Mouse (Mus musculus): ENCODE data around the gene Resp18.

Resp18 gene

GRCm38 (mm10) chr1:75232489-75232888, 45.7 kb downstream of the Resp18 start:
- peak; percentile 15 for DNase-seq

GRCm38 (mm10) chr1:75231664-75232152, 46.5 kb downstream of the Resp18 start, which contains the start of gene A630095N17Rik:
Gene A630095N17Rik, minus strand, starts transcription at chr1:75232102.
- DNase-seq = peak; percentile 2

DNA sequence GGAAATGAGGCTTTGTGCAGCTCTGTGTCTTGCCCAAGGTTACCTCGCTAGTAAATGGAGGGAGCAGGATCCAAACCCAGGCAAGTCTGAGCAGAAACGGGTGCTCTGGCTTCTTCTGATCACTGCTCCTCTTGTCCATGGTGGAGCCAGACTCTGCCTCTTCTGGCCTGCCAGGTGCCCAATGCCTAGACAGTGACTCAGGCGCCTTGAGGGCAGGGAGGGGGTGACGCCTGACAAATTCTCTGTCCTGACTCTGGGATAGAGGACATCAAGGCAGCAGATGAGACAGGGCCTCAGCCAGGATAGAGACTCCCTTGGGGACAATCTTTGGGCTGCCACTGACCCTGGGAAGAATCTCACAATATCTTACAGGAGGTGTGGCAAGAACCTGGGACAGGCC, 47.0 kb downstream of the Resp18 start:
- peak; percentile 2 for DNase-seq

DNA sequence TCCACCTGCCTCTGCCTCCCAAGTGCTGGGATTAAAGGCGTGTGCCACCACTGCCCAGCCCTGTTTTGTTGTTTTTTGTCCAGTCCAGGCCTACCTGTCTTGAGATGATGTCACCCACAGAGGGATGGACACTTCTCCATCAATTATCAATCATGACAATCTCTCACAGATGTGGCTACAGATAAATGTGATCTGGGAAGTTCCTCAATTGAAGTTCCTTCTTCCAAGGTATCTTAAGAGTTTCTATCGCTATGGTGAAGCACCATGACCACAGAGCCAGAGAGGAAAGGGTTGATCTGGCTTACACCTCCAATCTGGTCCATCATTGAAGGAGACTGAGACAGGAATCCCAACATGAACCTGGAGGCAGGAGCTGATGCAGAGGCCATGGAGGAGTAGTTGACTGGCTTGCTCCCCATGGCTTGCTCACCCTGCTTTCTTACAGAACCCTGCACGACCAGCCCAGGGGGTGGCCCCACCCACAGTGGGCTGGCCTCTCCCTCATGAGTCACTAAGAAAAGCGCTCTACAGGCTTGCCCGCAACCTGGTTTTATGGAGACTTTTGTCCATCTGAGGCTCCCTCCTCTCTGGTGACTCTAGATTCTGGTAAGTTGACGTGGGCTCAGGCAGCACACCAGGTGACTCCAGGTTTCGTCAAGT, 47.8 kb downstream of the Resp18 start:
- no peak for DNase-seq

DNA sequence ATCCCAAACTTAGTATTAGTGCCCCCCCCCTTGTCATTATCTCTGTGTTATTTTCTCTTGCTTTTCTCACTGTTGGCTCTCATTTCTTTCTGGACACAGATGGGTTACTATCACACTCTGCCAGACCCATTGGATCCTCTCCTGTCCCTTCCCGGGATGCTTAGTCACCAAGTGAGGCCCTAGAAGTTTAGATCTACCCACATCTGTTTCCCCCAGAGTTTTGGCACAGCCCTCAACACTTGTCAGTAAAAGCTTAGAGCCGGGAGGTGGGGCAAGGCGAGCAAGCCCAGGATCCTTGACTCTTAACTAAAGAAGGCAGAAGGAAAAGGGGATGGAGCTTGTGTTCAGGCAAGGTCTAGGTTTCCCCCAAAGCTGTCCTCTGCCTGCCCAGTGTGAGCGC, 49.1 kb downstream of the Resp18 start:
- no peak for DNase-seq

GRCm38 (mm10) chr1:75227653-75228052, 50.6 kb downstream of the Resp18 start:
- DNase-seq = no peak

DNA sequence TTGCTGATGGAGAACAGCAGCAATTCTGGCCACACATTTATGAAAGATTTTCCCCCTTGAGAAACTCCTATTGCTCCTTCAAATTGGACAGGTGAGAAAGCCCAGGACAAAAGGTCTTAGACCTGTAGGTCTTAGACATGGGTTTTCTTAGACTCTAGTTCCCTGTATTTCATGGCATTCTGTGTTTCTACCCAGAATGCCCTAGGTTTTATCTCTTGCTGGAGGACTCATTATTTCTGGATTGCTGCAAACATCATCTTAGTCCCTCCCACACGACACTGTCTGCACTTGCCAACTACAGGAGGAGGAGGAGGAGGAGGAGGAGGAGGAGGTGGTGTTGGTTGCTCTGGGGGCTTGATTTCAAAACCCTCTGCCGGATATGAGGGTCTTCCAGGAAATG, 52.1 kb downstream of the Resp18 start:
- DNase-seq = no peak

DNA sequence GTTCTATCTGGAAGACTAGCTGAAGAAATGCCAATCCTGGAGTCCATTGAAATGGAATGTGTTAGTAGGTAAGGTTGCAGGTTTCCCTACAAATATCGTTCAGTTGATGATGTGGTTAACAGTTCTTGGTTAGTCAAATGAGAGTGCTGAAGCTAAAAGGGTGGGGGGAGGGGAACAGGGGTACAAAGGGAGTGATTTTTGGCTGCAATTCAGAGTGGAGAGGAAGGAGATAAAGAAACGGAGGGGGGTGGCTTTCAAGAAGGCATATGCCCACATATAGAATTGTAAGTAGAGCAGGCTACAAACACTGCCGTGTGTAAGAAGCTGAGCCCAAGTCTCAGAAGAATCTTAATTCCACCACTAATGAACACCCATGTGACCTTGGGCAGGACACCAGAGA, 52.7 kb downstream of the Resp18 start:
- DNase-seq = no peak

DNA sequence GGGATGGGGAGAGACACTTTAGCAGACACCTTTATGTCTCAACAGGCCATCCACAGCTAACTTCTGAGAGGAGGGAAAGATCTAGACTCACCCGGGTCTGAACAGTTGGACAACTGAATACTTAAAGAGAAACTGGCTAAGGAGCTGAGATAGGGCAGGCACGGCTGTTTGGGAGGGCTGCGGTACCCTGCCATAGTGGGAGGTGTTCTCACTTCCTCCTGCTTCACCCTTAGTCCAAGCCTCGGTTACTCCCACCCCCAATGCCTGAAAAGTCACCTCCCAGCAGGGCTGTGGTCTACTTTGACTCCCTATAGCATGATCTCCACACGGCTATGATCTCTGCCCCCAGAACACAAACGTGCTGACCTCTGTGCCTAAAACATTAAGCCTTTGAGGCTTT, 54.7 kb downstream of the Resp18 start:
- DNase-seq = peak; percentile 48

DNA sequence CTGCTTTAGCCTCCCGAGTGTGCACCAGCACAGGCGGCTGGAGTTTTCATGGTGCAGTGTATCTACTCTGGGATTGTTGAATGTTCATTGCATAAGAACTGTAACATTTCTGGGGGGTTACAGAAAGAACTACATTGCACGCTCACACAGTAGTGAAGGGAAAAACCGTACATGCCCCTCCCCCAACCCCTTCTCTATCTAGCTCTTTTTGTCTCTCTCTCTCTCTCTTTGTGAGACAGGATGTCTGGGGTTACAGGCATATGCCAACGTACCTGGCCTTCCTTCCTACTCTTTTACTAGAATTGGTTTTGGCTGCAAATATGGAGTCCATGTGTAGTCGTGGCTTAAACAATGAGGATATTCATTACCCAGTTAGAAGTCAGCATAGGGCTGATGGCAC, 55.3 kb downstream of the Resp18 start:
- DNase-seq = peak; percentile 78

Measured in thymus, postnatal 14 days (tissue).